Mouse (Mus musculus) limb, embryonic 11.5 days (tissue): ENCODE results near the gene Rab7. TPM values are rescaled to one million over a fixed set of nuclear protein-coding genes. Genes with fewer than 3 reads are reported as not detected.
"Not testable (repeated sequence)": the region's sequence is repeated elsewhere in the genome, so short reads cannot be mapped to it uniquely, and the experiment has no call there.

Source experiments
- ATAC-seq: fragments of 200-750 bp; cut with Nextera tagmentation; 2 replicates; pipeline ENCODE4 v1.8.0; 2017; ENCODE audit warnings: low read depth; ENCODE audit not compliant: insufficient number of reproducible peaks, low FRiP score, low TSS enrichment
- DNase-seq: peaks from one replicate; pipeline ENCODE4 v3.0.0-alpha.2; 2015; ENCODE audit warnings: low spot score
- H3K27ac ChIP-seq: fragments of 300-500 bp; sonication (generic); replicated peaks from 2 replicates; pipeline ENCODE4 v1.5.1; 2014; ENCODE audit warnings: low read depth, mild to moderate bottlenecking, low read length
- H3K27me3 ChIP-seq: fragments of 300-500 bp; sonication (generic); 2 replicates; pipeline ENCODE4 v1.6.1; 2014; ENCODE audit warnings: mild to moderate bottlenecking, low read length, mixed read lengths; ENCODE audit not compliant: control insufficient read depth, insufficient read depth
- H3K36me3 ChIP-seq: fragments of 300-500 bp; sonication (generic); 2 replicates; pipeline ENCODE4 v1.6.1; 2014; ENCODE audit warnings: mild to moderate bottlenecking, low read length, moderate library complexity, mixed read lengths; ENCODE audit not compliant: control insufficient read depth, insufficient read depth
- H3K4me1 ChIP-seq: fragments of 300-500 bp; sonication (generic); 2 replicates; pipeline ENCODE4 v1.6.1; 2014; ENCODE audit warnings: low read length, mixed read lengths; ENCODE audit not compliant: control insufficient read depth, insufficient read depth
- H3K4me2 ChIP-seq: fragments of 300-500 bp; sonication (generic); 2 replicates; pipeline ENCODE4 v1.6.1; 2014; ENCODE audit warnings: low read depth, mild to moderate bottlenecking, moderate library complexity; ENCODE audit not compliant: severe bottlenecking
- H3K4me3 ChIP-seq: fragments of 300-500 bp; sonication (generic); 2 replicates; pipeline ENCODE4 v1.5.1; 2014; ENCODE audit warnings: low read depth, low read length
- H3K9ac ChIP-seq: fragments of 300-500 bp; sonication (generic); 2 replicates; pipeline ENCODE4 v1.6.1; 2014; ENCODE audit warnings: mild to moderate bottlenecking, low read length
- H3K9me3 ChIP-seq: fragments of 300-500 bp; sonication (generic); 2 replicates; pipeline ENCODE4 v1.6.1; 2016; ENCODE audit warnings: low read length; ENCODE audit not compliant: control insufficient read depth
- WGBS: fragments of 180-500 bp; shearing (Covaris S2); extraction: QIAGEN DNeasy Blood & Tissue Kit; methylation state at CpG from one replicate; pipeline ENCODE4 v1.1.7; 2014; 5-methylcytosine and 5-hydroxymethylcytosine counted together
- polyA plus RNA-seq: library from polyadenylated mRNA; unstranded; fragments of >200 nt; fragmentation: Nextera tagmentation; extraction: Ambion mirVana; gene quantifications from 2 replicates; pipeline ENCODE4 v1.2.1, GENCODE M21; 2014

Gene Rab7
- polyA plus RNA-seq, 1 experiment from 2014 or later: 216 TPM

- H3K27ac ChIP-seq, H3K27me3 ChIP-seq, H3K9ac ChIP-seq, H3K4me1 ChIP-seq, H3K4me2 ChIP-seq, ATAC-seq, H3K9me3 ChIP-seq, H3K4me3 ChIP-seq, DNase-seq: not testable (repeated sequence)
- WGBS: 93% methylated on average over 12 of the region's 14 CpGs
- H3K36me3 ChIP-seq: peaks cover 24% of the 10 kb centered on the region
These were observed 40.3 kb downstream of the Rab7 start for GRCm38 (mm10) chr6:88004773-88005172.

- H3K9me3 ChIP-seq: no peaks in the 10 kb centered on the region
- H3K9ac ChIP-seq: no peak overlapping the region
- no peak overlapping the region for H3K27ac ChIP-seq
- ATAC-seq: no peak
- 85% methylated on average over 4 of the region's 4 CpGs for WGBS
- H3K27me3 ChIP-seq: no peaks in the 10 kb centered on the region
- no peak overlapping the region for H3K4me3 ChIP-seq
- no peak for DNase-seq
- no peak overlapping the region for H3K4me2 ChIP-seq
- peaks cover 24% of the 10 kb centered on the region for H3K36me3 ChIP-seq
- no peaks in the 10 kb centered on the region for H3K4me1 ChIP-seq
These were observed 41.6 kb downstream of the Rab7 start for GRCm38 (mm10) chr6:88003439-88003838.

- ATAC-seq (no peak), DNase-seq (no peak)
- H3K9ac ChIP-seq: no peak overlapping the region
- WGBS: 87% methylated on average over 4 of the region's 4 CpGs
- H3K36me3 ChIP-seq: peaks cover 10% of the 10 kb centered on the region; the same call in 1 of the 2 replicates
- H3K4me2 ChIP-seq: no peak overlapping the region
- no peaks in the 10 kb centered on the region for H3K9me3 ChIP-seq
- no peak overlapping the region for H3K27ac ChIP-seq
- no peaks in the 10 kb centered on the region for H3K27me3 ChIP-seq
- H3K4me1 ChIP-seq: peaks cover 12% of the 10 kb centered on the region
- H3K4me3 ChIP-seq: no peak overlapping the region
These were observed 46.7 kb downstream of the Rab7 start for GRCm38 (mm10) chr6:87998358-87998757.

GRCm38 (mm10) chr6:87997706-87998265 is 47.3 kb downstream of the Rab7 start:
- peaks cover 16% of the 10 kb centered on the region for H3K4me1 ChIP-seq
- DNase-seq (peak; percentile 85), ATAC-seq (no peak)
- 67% methylated on average over 7 of the region's 7 CpGs for WGBS
- H3K27me3 ChIP-seq: no peaks in the 10 kb centered on the region
- H3K9me3 ChIP-seq: no peaks in the 10 kb centered on the region
- H3K4me3 ChIP-seq: no peak overlapping the region
- H3K27ac ChIP-seq: no peak overlapping the region
- no peak overlapping the region for H3K9ac ChIP-seq
- no peak overlapping the region for H3K4me2 ChIP-seq
- H3K36me3 ChIP-seq: peaks cover 6% of the 10 kb centered on the region; the same call in 1 of the 2 replicates

- no peak overlapping the region for H3K27ac ChIP-seq
- WGBS: 87% methylated on average over 9 of the region's 9 CpGs
- no peak overlapping the region for H3K4me3 ChIP-seq
- H3K27me3 ChIP-seq: no peaks in the 10 kb centered on the region
- DNase-seq: no peak
- H3K9ac ChIP-seq: no peak overlapping the region
- no peaks in the 10 kb centered on the region for H3K9me3 ChIP-seq
- ATAC-seq: no peak
- no peak overlapping the region for H3K4me2 ChIP-seq
- H3K4me1 ChIP-seq: peaks cover 17% of the 10 kb centered on the region
- peaks cover 2% of the 10 kb centered on the region; the same call in 1 of the 2 replicates for H3K36me3 ChIP-seq
These were observed 48.5 kb downstream of the Rab7 start for GRCm38 (mm10) chr6:87996606-87997005.

GRCm38 (mm10) chr6:87995519-87995918 is 49.6 kb downstream of the Rab7 start:
- 78% methylated on average over 4 of the region's 4 CpGs for WGBS
- Histone ChIP-seq H3K4me1 (peaks cover 17% of the 10 kb centered on the region), H3K36me3 (no peaks in the 10 kb centered on the region; the same call in 1 of the 2 replicates), H3K27ac (no peak overlapping the region), H3K27me3 (no peaks in the 10 kb centered on the region), H3K4me3 (no peak overlapping the region), H3K4me2 (no peak overlapping the region), H3K9ac (no peak overlapping the region), H3K9me3 (no peaks in the 10 kb centered on the region)
- DNase-seq (no peak), ATAC-seq (no peak)

GRCm38 (mm10) chr6:87993790-87994571 is 51.1 kb downstream of the Rab7 start:
- H3K36me3 ChIP-seq: no peaks in the 10 kb centered on the region
- peak overlapping the region; percentile 35 for H3K9ac ChIP-seq
- H3K4me3 ChIP-seq: peak overlapping the region; percentile 11
- H3K27ac ChIP-seq: peak overlapping the region; percentile 89
- ATAC-seq (peak; percentile 87), DNase-seq (peak; percentile 83)
- WGBS: 6% methylated on average over 18 of the region's 18 CpGs
- peak overlapping the region; percentile 51 for H3K4me2 ChIP-seq
- no peaks in the 10 kb centered on the region for H3K9me3 ChIP-seq
- H3K4me1 ChIP-seq: peaks cover 17% of the 10 kb centered on the region
- H3K27me3 ChIP-seq: no peaks in the 10 kb centered on the region

GRCm38 (mm10) chr6:87992733-87993132 is 52.3 kb downstream of the Rab7 start:
- Histone ChIP-seq H3K4me2 (no peak overlapping the region), H3K27ac (no peak overlapping the region), H3K9ac (no peak overlapping the region), H3K4me1 (peaks cover 17% of the 10 kb centered on the region), H3K27me3 (no peaks in the 10 kb centered on the region), H3K9me3 (no peaks in the 10 kb centered on the region), H3K36me3 (no peaks in the 10 kb centered on the region), H3K4me3 (no peak overlapping the region)
- 30% methylated on average over 6 of the region's 6 CpGs for WGBS
- ATAC-seq (no peak), DNase-seq (peak; percentile 48)
